Mouse (Mus musculus) small intestine, adult 2 months (tissue): ENCODE measurements at regions not wholly inside any gene's neighbourhood (a gene's known extent, or its start where the extent isn't known, plus 50 kb on each side); places are given as distances from the start of the nearest gene placed in this dataset.
A peak's percentile ranks its signal among the peaks of the same experiment; 100 is the strongest.

Experiments used
- H3K27ac ChIP-seq: fragments of 200-500 bp; 2 replicates; pipeline ENCODE4 v1.5.1; 2012; ENCODE audit warnings: low read depth, low read length, control low read depth, inconsistent platforms; ENCODE audit not compliant: insufficient read depth
- H3K27me3 ChIP-seq: fragments of 200-500 bp; 2 replicates; pipeline ENCODE4 v1.6.1; 2012; ENCODE audit warnings: mild to moderate bottlenecking, moderate library complexity, low read length, inconsistent platforms; ENCODE audit not compliant: control insufficient read depth, insufficient read depth
- H3K36me3 ChIP-seq: fragments of 200-500 bp; 2 replicates; pipeline ENCODE4 v1.6.1; 2012; ENCODE audit warnings: mild to moderate bottlenecking, low read length, control low read depth, inconsistent platforms; ENCODE audit not compliant: control insufficient read depth, insufficient read depth
- H3K4me1 ChIP-seq: fragments of 200-500 bp; 2 replicates; pipeline ENCODE4 v1.6.1; 2012; ENCODE audit warnings: low read length, inconsistent platforms, mixed read lengths; ENCODE audit not compliant: control insufficient read depth, insufficient read depth, insufficient read length
- H3K4me3 ChIP-seq: fragments of 200-500 bp; 2 replicates; pipeline ENCODE4 v1.5.1; 2012; ENCODE audit warnings: low read depth, mild to moderate bottlenecking, control low read depth, inconsistent platforms, low read length, moderate library complexity
- CTCF ChIP-seq: fragments of 200-500 bp; IDR thresholded peaks from 2 replicates; pipeline ENCODE4 v1.5.1; 2012; ENCODE audit warnings: low read depth, mild to moderate bottlenecking, control low read depth, inconsistent platforms, low read length, moderate library complexity, mixed read lengths; ENCODE audit not compliant: insufficient replicate concordance, insufficient read length; ENCODE audit errors: extremely low read depth
- POLR2A ChIP-seq: fragments of 200-500 bp; IDR thresholded peaks from 2 replicates; pipeline ENCODE4 v1.6.1; 2012; ENCODE audit warnings: low read depth, mild to moderate bottlenecking, control low read depth, inconsistent platforms, low read length, moderate library complexity
- WGBS: fragments of 180-500 bp; shearing (Covaris S2); methylation state at CpG from one replicate; pipeline ENCODE4 v1.1.7; 2018; 5-methylcytosine and 5-hydroxymethylcytosine counted together

DNA sequence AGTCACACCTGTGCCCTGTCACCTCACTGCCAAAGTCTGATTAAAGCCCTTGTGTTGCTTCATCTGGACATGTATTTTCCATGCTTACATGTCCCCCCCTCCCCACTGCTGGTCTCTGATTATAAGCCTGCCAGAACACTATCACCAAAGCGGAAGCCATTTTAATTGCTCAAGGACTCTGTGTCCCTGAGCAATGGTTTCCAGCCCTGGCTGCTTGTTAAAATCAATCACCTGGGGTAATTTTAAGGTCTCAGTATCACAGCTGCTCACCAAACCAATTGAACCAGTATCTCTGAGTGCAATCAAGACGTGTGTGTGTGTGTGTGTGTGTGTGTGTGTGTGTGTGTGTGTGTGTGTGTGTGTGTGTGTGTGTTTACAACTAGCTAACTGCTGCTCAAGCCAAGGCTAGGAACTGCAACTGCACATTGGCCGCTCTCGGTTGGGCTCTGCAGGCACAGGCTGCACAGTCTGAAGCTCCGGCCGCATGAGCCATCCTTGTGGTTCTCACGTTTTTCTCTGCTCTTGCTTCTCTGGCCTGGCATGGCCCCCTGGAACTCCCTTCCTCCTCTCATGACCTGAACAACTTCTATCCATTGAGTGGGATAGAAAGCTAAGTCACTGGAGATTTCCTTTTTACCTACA, 96.3 kb upstream of the Arntl start:
- 75% methylated on average over 7 of the region's 7 CpGs for WGBS
- Histone ChIP-seq H3K27ac (no peak overlapping the region), H3K36me3 (no peaks in the 10 kb centered on the region), H3K27me3 (no peaks in the 10 kb centered on the region), H3K4me3 (no peak overlapping the region), H3K4me1 (no peaks in the 10 kb centered on the region)
- no peak for TF ChIP-seq POLR2A

DNA sequence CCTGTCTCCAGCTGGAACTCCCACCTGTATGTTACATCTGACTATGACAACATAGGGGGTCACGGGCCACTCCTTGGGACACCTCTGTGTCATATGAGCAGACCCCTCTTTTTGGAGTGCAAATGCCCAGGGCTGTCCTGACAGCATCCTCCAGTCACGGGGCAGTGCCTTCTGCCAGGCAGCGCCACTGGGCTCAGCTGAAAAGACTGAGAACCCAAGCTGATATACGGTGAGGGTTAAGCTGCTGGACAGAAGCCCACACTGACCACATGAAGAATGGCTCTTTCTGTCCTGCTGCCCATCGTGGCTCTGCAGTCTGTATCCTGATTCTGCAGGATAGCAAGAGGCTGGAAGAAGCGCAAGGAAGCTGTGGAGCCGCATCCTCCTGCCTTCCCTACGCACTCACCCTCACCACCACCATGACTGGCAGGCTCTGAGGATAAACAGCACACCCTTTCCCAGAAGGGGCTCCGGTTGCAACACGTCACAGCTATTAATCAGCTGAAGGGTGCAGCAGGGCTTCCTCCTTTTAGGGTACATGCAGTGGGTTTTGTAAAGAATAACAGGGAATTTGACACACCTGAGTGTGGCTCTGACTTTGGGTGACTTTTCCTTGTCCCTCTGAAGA, 93.9 kb upstream of the Arntl start:
- WGBS = 78% methylated on average over 10 of the region's 10 CpGs
- H3K36me3 ChIP-seq = no peaks in the 10 kb centered on the region
- no peak overlapping the region for H3K27ac ChIP-seq
- TF ChIP-seq POLR2A = no peak
- no peak for TF ChIP-seq CTCF
- H3K27me3 ChIP-seq = no peaks in the 10 kb centered on the region
- H3K4me1 ChIP-seq = no peaks in the 10 kb centered on the region
- no peak overlapping the region for H3K4me3 ChIP-seq

DNA sequence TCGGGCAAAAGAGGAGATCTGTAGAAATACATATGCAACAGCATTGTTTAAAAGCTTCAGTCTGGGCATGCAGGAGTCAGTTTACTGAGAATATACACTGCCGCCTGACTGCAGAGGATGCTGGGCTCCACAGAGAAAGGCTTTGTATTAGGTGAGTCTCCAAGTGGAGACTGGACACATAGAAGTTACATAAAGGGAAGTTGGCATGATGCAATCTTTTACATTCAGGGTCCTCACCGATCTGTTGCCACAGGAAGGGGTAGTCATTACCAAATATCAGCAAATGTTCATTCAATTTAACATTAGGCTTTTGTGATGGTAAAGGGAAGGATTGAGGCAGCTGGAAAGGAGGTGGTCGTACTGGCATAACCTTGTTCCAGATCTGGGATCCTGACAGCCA, 89.7 kb upstream of the Arntl start:
- no peaks in the 10 kb centered on the region for H3K27me3 ChIP-seq
- H3K36me3 ChIP-seq = no peaks in the 10 kb centered on the region
- H3K4me3 ChIP-seq = no peak overlapping the region
- no peaks in the 10 kb centered on the region; the same call in 1 of the 2 replicates for H3K4me1 ChIP-seq
- WGBS = 90% methylated on average over 4 of the region's 4 CpGs
- no peak overlapping the region for H3K27ac ChIP-seq
- TF ChIP-seq POLR2A (no peak), CTCF (no peak)

DNA sequence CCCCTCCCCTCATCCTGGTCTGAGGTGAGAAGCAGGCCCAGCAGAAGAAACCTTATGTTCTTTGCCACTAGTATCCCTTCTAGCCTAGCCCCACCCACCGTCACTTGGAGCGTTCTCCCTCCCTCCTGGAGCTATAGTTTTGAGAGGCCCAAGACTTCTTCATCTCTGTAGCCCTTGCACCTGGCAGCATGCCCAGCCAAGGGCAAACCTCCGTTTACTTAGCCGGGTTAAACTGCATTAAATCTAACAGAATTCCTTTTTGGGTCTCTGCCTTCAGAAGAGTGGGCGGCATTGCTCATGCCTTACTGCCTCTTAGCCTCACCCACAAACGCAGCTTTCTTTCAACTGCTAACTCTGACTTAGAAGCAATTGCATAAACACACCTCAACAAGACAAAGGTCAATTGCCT, 85.3 kb upstream of the Arntl start:
- no peak overlapping the region for H3K4me3 ChIP-seq
- 11% methylated on average over 6 of the region's 6 CpGs for WGBS
- no peak overlapping the region for H3K27ac ChIP-seq
- H3K27me3 ChIP-seq = no peaks in the 10 kb centered on the region
- H3K4me1 ChIP-seq = no peaks in the 10 kb centered on the region; the same call in 1 of the 2 replicates
- H3K36me3 ChIP-seq = no peaks in the 10 kb centered on the region
- TF ChIP-seq POLR2A (no peak), CTCF (no peak)

- 84% methylated on average over 1 of the region's 1 CpGs for WGBS
- H3K36me3 ChIP-seq = no peaks in the 10 kb centered on the region
Measured at GRCm38 (mm10) chr7:113126010-113126409, 81.3 kb upstream of the Arntl start.

GRCm38 (mm10) chr7:113130552-113130951, 76.7 kb upstream of the Arntl start:
- TF ChIP-seq POLR2A (no peak), CTCF (no peak)
- no peaks in the 10 kb centered on the region for H3K36me3 ChIP-seq
- 90% methylated on average over 6 of the region's 6 CpGs for WGBS
- no peak overlapping the region for H3K4me3 ChIP-seq
- H3K27me3 ChIP-seq = no peaks in the 10 kb centered on the region
- no peaks in the 10 kb centered on the region for H3K4me1 ChIP-seq
- H3K27ac ChIP-seq = no peak overlapping the region

More at GRCm38 (mm10) chr7:113126010-113126409, 81.3 kb upstream of the Arntl start:
- no peak overlapping the region for H3K4me3 ChIP-seq
- H3K27me3 ChIP-seq = no peaks in the 10 kb centered on the region
- TF ChIP-seq CTCF (no peak), POLR2A (no peak)
- H3K4me1 ChIP-seq = no peaks in the 10 kb centered on the region; the same call in 1 of the 2 replicates
- no peak overlapping the region for H3K27ac ChIP-seq

DNA sequence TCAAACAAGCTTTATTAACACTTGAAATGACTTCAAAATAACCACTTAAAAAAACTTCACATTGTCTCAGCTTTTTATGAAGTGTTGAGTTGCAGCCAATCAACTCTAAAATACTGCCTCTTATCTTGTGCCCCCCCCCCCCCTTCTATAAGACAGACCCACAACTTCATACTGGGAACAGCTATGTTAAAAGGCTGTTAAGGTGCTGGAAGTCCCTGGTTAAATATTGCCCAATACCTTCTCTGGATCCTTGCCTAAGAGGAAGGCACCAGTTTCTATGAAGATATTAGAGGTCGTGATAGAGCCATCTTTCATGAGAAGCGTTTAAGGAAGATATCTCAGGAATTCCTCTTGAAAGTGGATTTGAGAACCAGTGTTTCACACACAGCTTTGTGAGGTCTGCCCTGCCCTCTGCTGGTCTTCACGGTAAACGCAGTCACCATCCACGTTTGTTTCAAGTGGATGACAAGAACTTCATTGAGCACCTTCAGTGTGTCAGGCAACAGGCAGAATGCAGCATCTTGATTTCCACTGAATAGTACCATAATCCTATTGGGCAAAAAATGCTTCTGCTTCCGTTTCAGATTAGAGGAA, 75.2 kb upstream of the Arntl start:
- WGBS = under 1% methylated on average over 6 of the region's 6 CpGs
- TF ChIP-seq CTCF (peak; percentile 78; the same call in 1 of the 2 replicates), POLR2A (no peak)
- Histone ChIP-seq H3K27ac (no peak overlapping the region), H3K4me3 (no peak overlapping the region), H3K27me3 (no peaks in the 10 kb centered on the region), H3K4me1 (no peaks in the 10 kb centered on the region), H3K36me3 (no peaks in the 10 kb centered on the region)
